Mouse (Mus musculus) neural tube, embryonic 13.5 days (tissue): ENCODE results near the gene Themis2. TPM values are rescaled to one million over a fixed set of nuclear protein-coding genes. Genes with fewer than 3 reads are reported as not detected.
"Not testable (repeated sequence)": the region's sequence is repeated elsewhere in the genome, so short reads cannot be mapped to it uniquely, and the experiment has no call there.

Experiments used
- ATAC-seq: fragments of 200-750 bp; cut with Nextera tagmentation; 2 replicates; pipeline ENCODE4 v1.8.0; 2017; ENCODE audit warnings: low read depth, mild to moderate bottlenecking, moderate TSS enrichment, moderate library complexity
- H3K27ac ChIP-seq: fragments of 300-500 bp; sonication (generic); replicated peaks from 2 replicates; pipeline ENCODE4 v1.5.1; 2015; ENCODE audit warnings: moderate library complexity, mild to moderate bottlenecking, inconsistent platforms
- H3K27me3 ChIP-seq: fragments of 300-500 bp; sonication (generic); 2 replicates; pipeline ENCODE4 v1.6.1; 2015; ENCODE audit warnings: mild to moderate bottlenecking, inconsistent platforms
- H3K36me3 ChIP-seq: fragments of 300-500 bp; sonication (generic); 2 replicates; pipeline ENCODE4 v1.6.1; 2015; ENCODE audit warnings: mild to moderate bottlenecking, inconsistent platforms
- H3K4me1 ChIP-seq: fragments of 300-500 bp; sonication (generic); replicated peaks from 2 replicates; pipeline ENCODE4 v1.6.1; 2015; ENCODE audit warnings: inconsistent platforms
- H3K4me2 ChIP-seq: fragments of 300-500 bp; sonication (generic); 2 replicates; pipeline ENCODE4 v1.6.1; 2015; ENCODE audit warnings: inconsistent platforms, mild to moderate bottlenecking, moderate library complexity
- H3K4me3 ChIP-seq: fragments of 300-500 bp; sonication (generic); 2 replicates; pipeline ENCODE4 v1.5.1; 2015; ENCODE audit warnings: mild to moderate bottlenecking, inconsistent platforms
- H3K9ac ChIP-seq: fragments of 300-500 bp; sonication (generic); 2 replicates; pipeline ENCODE4 v1.6.1; 2015; ENCODE audit warnings: moderate library complexity, mild to moderate bottlenecking, inconsistent platforms
- H3K9me3 ChIP-seq: fragments of 300-500 bp; sonication (generic); 2 replicates; pipeline ENCODE4 v1.6.1; 2016; ENCODE audit warnings: inconsistent platforms
- WGBS: fragments of 180-500 bp; shearing (Covaris S2); methylation state at CpG from one replicate; pipeline ENCODE4 v1.1.7; 2015; 5-methylcytosine and 5-hydroxymethylcytosine counted together
- polyA plus RNA-seq: library from polyadenylated mRNA; unstranded; fragments of >200 nt; fragmentation: Nextera tagmentation; extraction: Ambion mirVana; gene quantifications from 2 replicates; pipeline ENCODE4 v1.2.1, GENCODE M21; 2015

The Themis2 gene
- polyA plus RNA-seq, 1 experiment from 2014 or later: 0.47 TPM

DNA sequence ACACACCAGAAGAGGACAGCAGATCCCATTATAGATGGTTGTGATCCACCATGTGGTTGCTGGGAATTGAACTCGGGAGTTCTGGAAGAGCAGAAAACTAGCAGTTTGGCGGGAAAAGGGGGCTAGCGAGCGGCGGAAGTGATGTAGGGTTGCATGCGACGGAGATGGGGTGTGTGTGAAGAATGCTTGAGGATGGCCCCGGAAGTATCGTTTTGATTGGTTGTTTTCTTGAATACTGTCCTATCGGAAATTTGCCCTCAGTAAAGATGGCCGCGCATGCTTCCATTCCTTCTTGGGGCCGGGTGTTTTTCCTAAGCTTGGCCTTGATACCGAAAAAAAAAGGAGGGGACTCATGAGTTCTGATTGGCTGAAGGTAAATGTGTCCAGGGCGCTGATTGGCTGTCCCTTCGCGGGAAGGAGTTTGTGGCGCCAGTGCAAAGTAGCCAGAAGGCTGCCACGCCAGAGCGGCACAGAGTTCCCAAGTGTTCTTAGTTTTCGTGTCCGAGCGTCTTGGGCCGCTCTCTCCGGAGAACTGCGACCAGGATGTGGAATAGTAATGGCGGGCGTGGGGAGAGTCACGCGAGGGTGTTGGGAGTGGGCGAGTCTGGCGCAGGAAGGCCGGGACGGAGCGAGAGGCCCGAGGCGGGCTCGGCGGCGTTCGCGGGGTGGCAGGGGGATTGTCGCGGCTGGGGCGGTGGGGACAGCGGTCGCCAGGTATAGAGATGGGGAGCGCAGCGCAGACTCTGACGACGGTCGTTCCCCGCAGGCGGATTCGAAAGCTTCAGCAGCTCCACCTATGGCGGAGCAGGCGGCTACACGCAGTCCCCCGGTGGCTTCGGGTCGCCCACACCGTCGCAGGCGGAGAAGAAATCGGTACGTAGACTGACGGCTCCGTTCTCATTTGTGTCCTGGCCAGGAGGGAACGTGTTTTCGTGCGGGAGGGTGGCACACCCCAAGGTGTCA, 28.0 kb downstream of the Themis2 start, which contains the start of gene Rpa2:
Rpa2 (plus strand) TSS at position 419 of the 963 bp plus-strand sequence.
- no peaks in the 10 kb centered on the region for H3K9me3 ChIP-seq
- H3K27ac ChIP-seq: no peak within 1 kb of the TSS
- H3K4me3 ChIP-seq: peak within 1 kb of the TSS; percentile 77
- ATAC-seq: peak; percentile 98
- H3K36me3 ChIP-seq: peaks cover 26% of the 10 kb centered on the region
- H3K4me2 ChIP-seq: peak within 1 kb of the TSS; percentile 93
- no peaks in the 10 kb centered on the region for H3K27me3 ChIP-seq
- peaks cover 11% of the 10 kb centered on the region for H3K4me1 ChIP-seq
- peak within 1 kb of the TSS; percentile 73 for H3K9ac ChIP-seq
- under 1% methylated on average over 71 of the region's 71 CpGs for WGBS

DNA sequence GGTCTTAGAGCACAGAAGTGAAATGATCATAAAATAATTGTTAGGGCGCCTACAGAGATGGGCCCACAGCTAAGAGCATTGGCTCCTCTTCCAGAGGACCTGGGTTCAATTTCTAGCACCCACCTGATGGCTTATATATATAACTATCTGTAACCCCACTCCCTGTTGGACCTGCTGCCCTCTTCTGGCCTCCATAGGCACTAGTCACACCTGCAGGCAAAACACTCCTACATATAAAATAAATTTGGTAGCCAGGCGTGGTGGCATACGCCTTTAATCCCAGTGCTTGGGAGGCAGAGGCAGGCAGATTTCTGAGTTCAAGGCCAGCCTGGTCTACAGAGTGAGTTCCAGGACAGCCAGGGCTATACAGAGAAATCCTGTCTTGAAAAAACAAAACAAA, 33.1 kb downstream of the Themis2 start:
- not testable (repeated sequence) for H3K27me3 ChIP-seq, H3K9me3 ChIP-seq, H3K36me3 ChIP-seq, H3K27ac ChIP-seq, ATAC-seq, H3K4me3 ChIP-seq, H3K9ac ChIP-seq, H3K4me1 ChIP-seq, H3K4me2 ChIP-seq
- WGBS: 88% methylated on average over 3 of the region's 3 CpGs

DNA sequence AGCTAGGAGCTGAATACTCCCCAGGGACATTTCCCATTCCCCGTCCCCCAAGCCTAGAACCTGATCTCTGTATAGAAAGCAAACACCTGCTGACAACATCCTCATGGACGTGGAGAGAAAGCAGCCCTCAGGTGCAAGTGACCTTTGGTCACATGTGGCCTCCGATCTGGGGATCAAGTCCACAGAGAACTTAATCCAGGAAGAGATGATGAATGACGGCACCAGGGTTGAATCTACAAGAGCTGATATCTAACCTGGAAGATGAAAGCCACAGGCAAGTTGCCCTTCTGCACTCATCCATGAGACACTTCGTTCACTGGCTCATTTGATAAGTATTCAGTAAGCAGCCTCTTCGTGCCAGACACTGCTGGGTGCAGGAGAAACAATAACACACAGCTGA, 33.6 kb downstream of the Themis2 start:
- Histone ChIP-seq H3K36me3 (no peaks in the 10 kb centered on the region), H3K9ac (no peak overlapping the region), H3K4me3 (no peak overlapping the region), H3K4me2 (no peak overlapping the region), H3K9me3 (no peaks in the 10 kb centered on the region), H3K27ac (no peak overlapping the region), H3K27me3 (peaks cover 7% of the 10 kb centered on the region), H3K4me1 (no peaks in the 10 kb centered on the region)
- 76% methylated on average over 6 of the region's 6 CpGs for WGBS
- no peak for ATAC-seq

DNA sequence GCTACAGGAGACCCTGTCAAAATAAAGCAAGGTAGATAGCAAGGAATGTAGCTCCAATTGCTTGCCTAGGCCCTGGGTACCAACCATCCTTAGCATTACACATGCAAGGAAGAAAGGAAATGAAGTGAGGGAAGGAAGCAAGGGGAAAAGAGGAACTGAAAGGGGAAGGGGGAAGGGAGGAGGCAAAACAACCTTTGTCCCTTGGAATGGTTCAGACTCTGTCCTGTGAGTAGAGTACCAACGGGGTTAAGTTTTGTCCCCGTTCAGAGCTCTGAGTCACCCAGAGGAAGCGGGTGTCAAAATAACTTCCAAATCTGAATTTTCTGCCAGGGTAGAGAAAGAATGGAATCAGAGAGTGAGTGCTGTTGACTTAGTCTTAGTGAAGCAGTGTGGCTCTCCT, 35.9 kb downstream of the Themis2 start:
- H3K36me3 ChIP-seq: no peaks in the 10 kb centered on the region
- no peak overlapping the region for H3K27ac ChIP-seq
- ATAC-seq: no peak
- H3K9ac ChIP-seq: no peak overlapping the region
- 74% methylated on average over 3 of the region's 3 CpGs for WGBS
- H3K4me3 ChIP-seq: no peak overlapping the region
- H3K9me3 ChIP-seq: no peaks in the 10 kb centered on the region
- peaks cover 26% of the 10 kb centered on the region for H3K27me3 ChIP-seq
- H3K4me1 ChIP-seq: peaks cover 10% of the 10 kb centered on the region
- H3K4me2 ChIP-seq: no peak overlapping the region

DNA sequence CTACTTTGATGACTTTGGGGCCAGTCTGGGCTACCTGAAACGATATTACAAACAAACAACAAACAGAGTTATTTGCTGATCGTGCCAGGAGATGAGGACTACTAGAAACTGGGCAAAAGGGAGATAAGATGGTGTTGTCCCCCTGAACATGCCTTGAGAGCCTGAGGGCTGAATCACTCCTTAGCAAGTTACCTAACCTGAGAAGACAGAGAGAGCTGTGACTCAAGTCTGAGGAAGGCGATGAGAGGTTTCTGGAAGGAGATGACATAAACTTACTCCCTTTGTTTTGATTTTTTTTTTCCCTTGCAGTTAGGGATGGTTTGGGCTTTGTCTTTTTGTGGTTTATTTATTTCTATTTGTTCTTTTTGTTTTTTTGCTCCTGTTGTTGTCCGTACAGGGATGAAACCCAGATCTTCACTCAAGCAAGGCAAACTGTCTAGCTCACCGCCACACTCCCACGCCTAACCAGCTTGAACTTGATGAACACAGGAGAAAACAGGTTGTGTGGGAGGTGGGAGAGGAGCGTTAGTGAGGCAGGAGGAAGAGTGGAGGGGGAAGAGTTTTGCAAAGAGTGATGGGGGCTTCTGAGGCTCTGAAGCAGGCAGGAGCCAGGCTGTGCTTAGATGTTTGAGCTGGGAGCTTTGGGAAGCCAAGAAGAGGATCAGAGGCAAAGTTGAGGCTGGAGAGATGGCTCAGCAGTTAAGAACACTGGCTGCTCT, 38.4 kb downstream of the Themis2 start:
- H3K4me2 ChIP-seq: no peak overlapping the region; the same call in 1 of the 2 replicates
- H3K9ac ChIP-seq: no peak overlapping the region
- no peaks in the 10 kb centered on the region for H3K9me3 ChIP-seq
- peaks cover 10% of the 10 kb centered on the region for H3K4me1 ChIP-seq
- H3K36me3 ChIP-seq: no peaks in the 10 kb centered on the region
- 90% methylated on average over 7 of the region's 7 CpGs for WGBS
- H3K4me3 ChIP-seq: no peak overlapping the region
- peaks cover 26% of the 10 kb centered on the region for H3K27me3 ChIP-seq
- no peak for ATAC-seq
- no peak overlapping the region for H3K27ac ChIP-seq

DNA sequence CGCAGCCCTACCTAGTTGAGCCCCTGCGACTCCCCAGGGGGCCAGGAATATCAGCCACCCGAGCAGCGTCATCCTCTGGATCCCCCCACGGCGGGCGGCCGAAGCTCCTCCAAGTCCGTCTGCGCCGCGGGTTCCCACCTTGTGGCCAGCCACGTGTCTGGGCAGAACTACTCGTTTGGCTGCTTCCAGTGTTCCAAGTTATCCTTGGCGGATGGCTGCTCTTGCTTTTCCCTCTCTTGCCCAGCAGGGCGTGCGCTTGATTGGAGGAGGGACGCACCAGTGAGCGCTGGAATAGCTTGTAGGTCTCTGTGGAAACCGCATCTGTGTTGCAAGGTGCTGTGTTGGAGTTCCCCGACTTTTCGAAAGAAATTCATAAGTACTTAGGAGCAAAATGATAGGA, 39.2 kb downstream of the Themis2 start, which contains the start of gene Smpdl3b:
Smpdl3b (minus strand) TSS at position 279 of the 400 bp plus-strand sequence.
- WGBS: under 1% methylated on average over 22 of the region's 22 CpGs
- Histone ChIP-seq H3K4me2 (peak within 1 kb of the TSS; percentile 73), H3K36me3 (no peaks in the 10 kb centered on the region), H3K27ac (no peak within 1 kb of the TSS), H3K4me1 (peaks cover 10% of the 10 kb centered on the region), H3K27me3 (peaks cover 26% of the 10 kb centered on the region), H3K9me3 (no peaks in the 10 kb centered on the region), H3K4me3 (peak within 1 kb of the TSS; percentile 41), H3K9ac (peak within 1 kb of the TSS; percentile 61)
- ATAC-seq: peak; percentile 76

DNA sequence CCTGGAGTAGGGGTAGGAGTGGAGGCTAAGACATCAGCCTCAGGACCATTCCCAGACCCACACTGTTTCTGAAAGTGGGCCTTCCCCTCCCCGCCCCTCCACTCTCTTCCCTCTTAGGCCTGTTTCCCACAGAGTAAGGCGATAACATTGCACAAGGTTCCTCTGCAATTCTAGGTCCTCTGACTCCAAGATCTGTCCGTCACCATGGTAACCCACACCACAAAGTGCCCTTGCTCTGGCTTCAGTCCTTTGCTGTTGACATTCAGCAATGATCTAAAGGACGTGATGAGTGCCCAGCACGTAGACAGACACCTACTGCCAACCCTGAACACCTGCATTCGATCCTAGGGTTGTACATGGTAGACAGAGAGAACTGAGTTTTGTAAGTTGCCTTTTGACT, 43.2 kb downstream of the Themis2 start:
- H3K4me1 ChIP-seq: peaks cover 10% of the 10 kb centered on the region
- peaks cover 23% of the 10 kb centered on the region for H3K27me3 ChIP-seq
- no peaks in the 10 kb centered on the region for H3K9me3 ChIP-seq
- no peaks in the 10 kb centered on the region for H3K36me3 ChIP-seq
- H3K4me2 ChIP-seq: no peak overlapping the region
- no peak overlapping the region for H3K4me3 ChIP-seq
- H3K27ac ChIP-seq: no peak overlapping the region
- no peak overlapping the region for H3K9ac ChIP-seq
- 78% methylated on average over 6 of the region's 6 CpGs for WGBS
- no peak for ATAC-seq

DNA sequence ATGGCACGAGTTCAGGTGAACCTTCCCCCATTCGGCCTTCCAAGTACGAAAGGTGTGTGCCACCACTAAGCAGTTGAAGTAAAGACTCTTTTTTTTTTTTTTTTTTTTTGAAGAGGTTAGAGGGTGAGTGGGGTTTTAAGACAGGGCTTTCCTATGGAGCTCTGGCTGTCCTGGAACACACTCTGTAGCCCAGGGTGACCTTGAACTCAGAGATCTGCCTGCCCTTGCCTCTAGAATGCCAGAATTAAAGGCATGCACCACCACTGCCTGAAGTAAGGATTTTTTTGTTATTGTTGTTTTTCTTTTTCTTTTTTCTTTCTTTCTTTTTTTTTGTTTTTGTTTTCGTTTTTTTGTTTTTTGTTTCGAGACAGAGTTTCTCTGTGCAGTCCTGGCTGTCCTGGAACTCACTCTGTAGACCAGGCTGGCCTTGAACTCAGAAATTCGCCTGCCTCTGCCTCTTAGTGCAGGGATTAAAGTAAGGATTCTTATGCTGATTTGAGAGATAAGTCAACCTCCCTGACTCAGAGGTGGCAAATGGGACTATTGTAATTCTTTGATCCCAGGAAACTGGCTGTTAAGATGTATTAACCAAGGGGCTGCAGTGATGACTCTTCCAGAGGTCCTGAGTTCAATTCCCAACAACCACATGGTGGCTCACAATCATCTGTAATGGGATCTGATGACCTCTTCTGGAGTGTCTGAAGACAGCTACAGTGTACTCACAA, 46.8 kb downstream of the Themis2 start:
- no peak for ATAC-seq
- Histone ChIP-seq H3K9me3 (no peaks in the 10 kb centered on the region), H3K9ac (no peak overlapping the region), H3K4me1 (no peaks in the 10 kb centered on the region), H3K27ac (no peak overlapping the region), H3K27me3 (no peaks in the 10 kb centered on the region), H3K36me3 (no peaks in the 10 kb centered on the region), H3K4me3 (no peak overlapping the region), H3K4me2 (no peak overlapping the region)
- 75% methylated on average over 6 of the region's 6 CpGs for WGBS

DNA sequence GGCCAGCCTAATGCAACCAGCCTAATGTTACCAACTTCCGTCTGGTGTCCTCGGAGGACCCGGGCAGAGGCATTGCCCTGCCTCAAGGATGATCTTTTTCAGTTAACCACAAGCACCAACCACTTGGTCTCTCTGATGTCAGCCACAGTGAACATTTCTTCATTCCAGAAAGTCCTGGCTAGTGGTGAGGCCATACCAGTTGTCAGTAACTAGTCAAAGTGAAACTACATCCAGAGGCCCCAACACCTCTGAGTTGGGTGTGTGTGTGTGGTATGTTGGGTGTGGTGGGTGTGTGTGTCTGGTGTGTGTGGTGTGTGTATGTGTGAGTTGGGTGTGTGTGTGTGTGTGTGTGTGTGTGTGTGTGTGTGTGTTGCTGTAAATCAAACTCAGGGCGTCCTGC, 47.4 kb downstream of the Themis2 start:
- no peak overlapping the region for H3K4me3 ChIP-seq
- no peaks in the 10 kb centered on the region; the same call in 1 of the 2 replicates for H3K4me1 ChIP-seq
- no peak overlapping the region for H3K9ac ChIP-seq
- no peak overlapping the region for H3K27ac ChIP-seq
- H3K36me3 ChIP-seq: no peaks in the 10 kb centered on the region
- no peak overlapping the region for H3K4me2 ChIP-seq
- ATAC-seq: no peak
- 92% methylated on average over 4 of the region's 4 CpGs for WGBS
- H3K9me3 ChIP-seq: no peaks in the 10 kb centered on the region
- H3K27me3 ChIP-seq: no peaks in the 10 kb centered on the region

DNA sequence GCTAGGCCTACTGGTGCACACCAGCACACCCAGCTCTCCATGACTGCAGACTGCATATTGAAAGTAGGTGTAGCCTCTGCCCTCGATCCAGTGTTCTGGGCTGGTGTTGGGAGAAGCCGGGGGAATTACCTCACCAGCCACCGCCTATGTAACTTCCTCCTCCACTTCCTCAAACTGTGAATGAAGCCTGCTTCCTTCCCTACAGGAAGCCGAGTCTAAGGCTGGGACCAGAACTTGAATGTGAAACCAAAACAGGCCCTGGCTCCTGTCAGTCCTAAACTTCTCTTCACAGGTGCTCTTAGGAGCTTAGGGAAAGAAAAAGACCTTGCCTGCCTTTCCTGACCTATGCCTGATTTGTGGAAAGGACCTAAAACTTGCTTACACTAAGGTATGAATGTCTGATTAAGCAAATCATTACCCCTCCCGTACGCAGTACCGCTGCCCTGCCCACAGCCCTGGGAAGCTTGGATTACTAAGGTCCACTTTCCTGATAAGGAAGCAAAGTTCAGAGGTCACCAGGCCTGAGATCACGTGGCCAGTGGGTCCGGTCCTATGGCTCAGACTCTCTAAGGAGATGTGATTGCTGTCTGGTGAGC, 48.4 kb downstream of the Themis2 start:
- 75% methylated on average over 9 of the region's 9 CpGs for WGBS
- no peaks in the 10 kb centered on the region for H3K27me3 ChIP-seq
- H3K4me1 ChIP-seq: no peaks in the 10 kb centered on the region; the same call in 1 of the 2 replicates
- peak overlapping the region; percentile 28; the same call in 1 of the 2 replicates for H3K27ac ChIP-seq
- H3K36me3 ChIP-seq: no peaks in the 10 kb centered on the region
- no peak overlapping the region for H3K4me2 ChIP-seq
- H3K4me3 ChIP-seq: no peak overlapping the region
- H3K9me3 ChIP-seq: no peaks in the 10 kb centered on the region
- ATAC-seq: no peak
- no peak overlapping the region for H3K9ac ChIP-seq

DNA sequence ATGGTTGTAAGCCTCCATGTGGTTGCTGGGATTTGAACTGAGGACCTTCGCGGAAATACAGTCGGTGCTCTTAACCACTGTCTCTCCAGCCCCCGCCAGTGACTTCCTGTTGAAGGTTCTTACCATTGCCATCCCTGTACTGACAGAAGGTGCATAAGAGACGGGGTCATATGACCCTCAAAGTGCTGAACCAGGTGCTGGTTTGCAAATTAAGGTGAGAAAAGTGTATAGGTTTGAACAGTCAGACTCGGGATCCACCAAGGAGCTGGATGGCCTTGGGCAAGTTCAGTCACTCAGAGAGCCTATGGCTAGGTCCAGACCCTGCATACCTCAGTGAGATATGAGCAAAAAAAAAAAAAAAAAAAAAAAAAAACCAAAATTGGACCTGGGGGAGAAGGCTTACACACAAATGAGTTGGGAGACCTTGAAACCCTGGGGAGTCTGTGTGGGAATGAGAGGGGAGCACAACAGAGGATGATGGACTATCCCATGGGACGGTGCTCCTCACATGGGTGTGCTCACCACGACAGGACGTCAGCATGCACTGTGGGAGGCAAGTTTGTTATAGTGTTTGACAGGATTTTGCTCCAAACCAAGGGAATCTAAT, 49.2 kb downstream of the Themis2 start:
- Histone ChIP-seq H3K27me3 (no peaks in the 10 kb centered on the region), H3K36me3 (no peaks in the 10 kb centered on the region), H3K4me3 (no peak overlapping the region), H3K4me2 (no peak overlapping the region), H3K27ac (0 out of 2 replicates have a peak overlapping the region, but pooled peaks have one; percentile 28), H3K9ac (no peak overlapping the region), H3K4me1 (no peaks in the 10 kb centered on the region; the same call in 1 of the 2 replicates), H3K9me3 (no peaks in the 10 kb centered on the region)
- 85% methylated on average over 9 of the region's 9 CpGs for WGBS
- ATAC-seq: no peak
